Mouse (Mus musculus) liver, embryonic 13.5 days (tissue): ENCODE results near the gene Tnk2. TPM values are rescaled to one million over a fixed set of nuclear protein-coding genes. Genes with fewer than 3 reads are reported as not detected.

Experiments
- ATAC-seq: fragments of 200-750 bp; cut with Nextera tagmentation; 2 replicates; pipeline ENCODE4 v1.8.0; 2017; ENCODE audit warnings: low read depth, mild to moderate bottlenecking, moderate number of reproducible peaks, moderate library complexity
- DNase-seq: peaks from one replicate; pipeline ENCODE4 v3.0.0; 2022
- H3K27ac ChIP-seq: fragments of 300-500 bp; sonication (generic); 2 replicates; pipeline ENCODE4 v1.5.1; 2015; ENCODE audit warnings: moderate library complexity, mild to moderate bottlenecking, inconsistent platforms
- H3K27me3 ChIP-seq: fragments of 300-500 bp; sonication (generic); 2 replicates; pipeline ENCODE4 v1.6.1; 2015; ENCODE audit warnings: mild to moderate bottlenecking, inconsistent platforms
- H3K36me3 ChIP-seq: fragments of 300-500 bp; sonication (generic); 2 replicates; pipeline ENCODE4 v1.6.1; 2015; ENCODE audit warnings: mild to moderate bottlenecking, inconsistent platforms
- H3K4me1 ChIP-seq: fragments of 300-500 bp; sonication (generic); replicated peaks from 2 replicates; pipeline ENCODE4 v1.6.1; 2015; ENCODE audit warnings: inconsistent platforms
- H3K4me2 ChIP-seq: fragments of 300-500 bp; sonication (generic); 2 replicates; pipeline ENCODE4 v1.6.1; 2015; ENCODE audit warnings: inconsistent platforms, mild to moderate bottlenecking, moderate library complexity
- H3K4me3 ChIP-seq: fragments of 300-500 bp; sonication (generic); replicated peaks from 2 replicates; pipeline ENCODE4 v1.5.1; 2015; ENCODE audit warnings: mild to moderate bottlenecking, inconsistent platforms
- H3K9ac ChIP-seq: fragments of 300-500 bp; sonication (generic); 2 replicates; pipeline ENCODE4 v1.6.1; 2015; ENCODE audit warnings: mild to moderate bottlenecking, inconsistent platforms
- H3K9me3 ChIP-seq: fragments of 300-500 bp; sonication (generic); replicated peaks from 2 replicates; pipeline ENCODE4 v1.6.1; 2016; ENCODE audit warnings: inconsistent platforms
- WGBS: fragments of 180-500 bp; shearing (Covaris S2); methylation state at CpG from one replicate; pipeline ENCODE4 v1.1.7; 2015; ENCODE audit not compliant: insufficient replicate concordance; 5-methylcytosine and 5-hydroxymethylcytosine counted together
- polyA plus RNA-seq: library from polyadenylated mRNA; unstranded; fragments of >200 nt; fragmentation: Nextera tagmentation; extraction: Ambion mirVana; gene quantifications from 2 replicates; pipeline ENCODE4 v1.2.1, GENCODE M21; 2015

Gene Tnk2
- polyA plus RNA-seq, 1 experiment from 2014 or later: 4.9 TPM

DNA sequence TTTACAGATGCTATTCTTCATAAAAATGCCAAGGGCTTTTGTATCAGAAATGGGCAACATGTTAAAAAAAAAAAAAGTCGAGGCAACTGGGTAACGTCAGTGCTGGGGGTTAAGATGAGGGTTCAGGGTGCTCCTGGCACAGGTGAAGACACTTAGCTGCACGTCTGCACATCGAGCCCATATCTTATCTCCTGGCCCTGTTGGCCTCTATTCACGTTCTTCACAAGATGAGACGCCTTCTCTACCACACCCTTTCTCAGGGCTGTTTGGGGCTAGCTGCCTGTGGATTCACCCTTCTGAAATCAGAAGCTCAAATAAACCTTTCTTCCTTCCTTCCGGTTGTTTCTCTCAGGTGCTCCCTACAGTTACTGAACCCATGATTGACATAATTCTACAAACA is 79.5 kb downstream of the Tnk2 start:
- no peak overlapping the region for H3K4me3 ChIP-seq
- DNase-seq (no peak), ATAC-seq (no peak)
- no peaks in the 10 kb centered on the region for H3K27me3 ChIP-seq
- H3K9ac ChIP-seq: no peak overlapping the region
- H3K27ac ChIP-seq: no peak overlapping the region
- H3K36me3 ChIP-seq: no peaks in the 10 kb centered on the region
- 33% methylated on average over 7 of the region's 7 CpGs for WGBS
- H3K4me1 ChIP-seq: peaks cover 9% of the 10 kb centered on the region
- H3K9me3 ChIP-seq: no peaks in the 10 kb centered on the region
- no peak overlapping the region for H3K4me2 ChIP-seq

DNA sequence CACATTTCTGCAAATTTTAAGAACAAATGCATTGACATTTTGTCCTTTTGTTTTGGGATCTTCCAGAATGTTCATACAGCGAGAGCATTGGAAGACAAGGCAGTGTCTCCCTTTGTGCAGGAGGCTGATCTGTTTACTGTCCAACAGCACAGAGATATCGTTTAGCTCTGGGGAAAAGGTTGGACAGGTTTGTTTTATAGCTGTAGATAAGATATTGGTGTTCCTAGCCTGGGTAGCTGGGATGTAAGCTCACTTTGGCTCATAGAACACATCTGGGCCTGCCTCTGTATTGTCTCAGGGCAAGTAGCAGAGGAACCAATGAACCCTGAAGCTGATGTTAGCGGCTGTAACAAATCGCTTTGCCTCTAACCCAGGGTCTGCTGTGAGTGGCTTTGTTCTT is 80.1 kb downstream of the Tnk2 start:
- no peaks in the 10 kb centered on the region for H3K27me3 ChIP-seq
- no peak overlapping the region for H3K4me2 ChIP-seq
- H3K4me1 ChIP-seq: peaks cover 9% of the 10 kb centered on the region
- no peak overlapping the region for H3K4me3 ChIP-seq
- H3K9ac ChIP-seq: no peak overlapping the region
- H3K9me3 ChIP-seq: no peaks in the 10 kb centered on the region
- WGBS: 64% methylated on average over 4 of the region's 4 CpGs
- no peak overlapping the region for H3K27ac ChIP-seq
- DNase-seq: no peak
- no peak for ATAC-seq
- H3K36me3 ChIP-seq: no peaks in the 10 kb centered on the region

DNA sequence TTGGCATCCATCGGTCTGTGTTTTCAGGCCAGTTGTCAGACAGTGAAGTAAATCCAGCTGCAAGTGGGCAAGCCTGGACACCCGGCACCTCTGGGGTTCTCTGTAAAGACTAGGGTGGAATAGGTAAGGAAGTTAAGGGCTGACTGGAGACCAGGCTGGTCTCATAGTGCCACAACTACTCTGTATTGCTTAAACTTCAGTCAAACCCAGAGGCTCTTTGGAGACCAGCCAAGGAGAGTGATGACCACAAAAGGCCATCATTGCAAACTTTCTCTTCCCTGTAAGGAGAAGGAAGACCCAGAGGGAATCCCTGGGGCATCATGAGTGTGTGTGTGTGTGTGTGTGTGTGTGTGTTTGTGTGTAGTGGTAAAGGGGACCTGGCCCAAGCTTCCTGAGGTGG is 80.6 kb downstream of the Tnk2 start:
- H3K27ac ChIP-seq: no peak overlapping the region
- H3K4me2 ChIP-seq: no peak overlapping the region
- ATAC-seq: no peak
- peaks cover 9% of the 10 kb centered on the region for H3K4me1 ChIP-seq
- WGBS: 71% methylated on average over 2 of the region's 2 CpGs
- no peak for DNase-seq
- H3K9me3 ChIP-seq: no peaks in the 10 kb centered on the region
- no peak overlapping the region for H3K9ac ChIP-seq
- H3K27me3 ChIP-seq: no peaks in the 10 kb centered on the region
- H3K4me3 ChIP-seq: no peak overlapping the region
- no peaks in the 10 kb centered on the region for H3K36me3 ChIP-seq

DNA sequence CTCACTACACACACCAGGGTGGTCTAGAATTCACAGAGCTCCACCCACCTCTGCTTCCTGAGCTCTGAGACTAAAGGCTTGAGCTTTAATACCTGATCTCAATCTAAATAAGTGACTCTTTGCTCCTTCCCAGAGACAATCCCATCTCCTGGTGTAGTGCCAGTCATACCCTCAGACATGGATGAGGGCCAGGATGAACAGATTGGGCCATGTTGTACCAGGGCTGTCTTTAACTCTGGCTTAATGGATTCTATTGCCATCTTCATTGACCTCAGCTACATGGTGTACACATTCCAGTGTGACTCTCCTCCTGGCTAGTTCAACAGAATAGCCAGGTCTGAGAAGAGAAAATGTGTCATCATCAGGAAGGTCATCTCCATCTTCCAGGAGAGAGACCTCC is 82.8 kb downstream of the Tnk2 start:
- ATAC-seq (no peak), DNase-seq (no peak)
- Histone ChIP-seq H3K27ac (no peak overlapping the region), H3K36me3 (no peaks in the 10 kb centered on the region), H3K9me3 (no peaks in the 10 kb centered on the region), H3K4me3 (no peak overlapping the region), H3K27me3 (no peaks in the 10 kb centered on the region), H3K4me1 (peaks cover 9% of the 10 kb centered on the region), H3K4me2 (no peak overlapping the region), H3K9ac (no peak overlapping the region)

DNA sequence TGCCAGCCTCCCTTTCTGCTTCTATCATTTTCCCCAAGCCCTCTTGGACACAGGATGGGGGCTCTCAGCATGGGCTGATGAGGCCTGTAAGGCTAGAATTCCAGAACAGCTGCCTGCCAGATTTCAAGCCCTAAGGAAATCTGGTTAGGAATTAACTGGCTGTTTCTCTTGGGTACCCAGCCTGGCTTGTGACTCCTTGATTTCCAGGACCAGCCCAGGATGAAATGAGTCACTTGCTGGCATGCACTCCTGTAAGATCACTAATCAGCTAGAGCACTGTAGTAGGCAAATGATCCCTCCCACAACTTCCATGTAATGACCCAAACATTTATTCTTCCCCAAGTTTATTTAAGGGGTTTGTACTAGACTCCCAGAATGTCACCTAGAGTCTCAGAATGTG is 84.6 kb downstream of the Tnk2 start:
- Histone ChIP-seq H3K9me3 (no peaks in the 10 kb centered on the region), H3K27ac (no peak overlapping the region), H3K27me3 (0 out of 2 replicates have a peak, but pooled peaks cover 3% of the 10 kb centered on the region), H3K36me3 (no peaks in the 10 kb centered on the region), H3K4me3 (no peak overlapping the region), H3K9ac (no peak overlapping the region), H3K4me1 (peaks cover 6% of the 10 kb centered on the region), H3K4me2 (no peak overlapping the region)
- no peak for ATAC-seq
- DNase-seq: no peak

DNA sequence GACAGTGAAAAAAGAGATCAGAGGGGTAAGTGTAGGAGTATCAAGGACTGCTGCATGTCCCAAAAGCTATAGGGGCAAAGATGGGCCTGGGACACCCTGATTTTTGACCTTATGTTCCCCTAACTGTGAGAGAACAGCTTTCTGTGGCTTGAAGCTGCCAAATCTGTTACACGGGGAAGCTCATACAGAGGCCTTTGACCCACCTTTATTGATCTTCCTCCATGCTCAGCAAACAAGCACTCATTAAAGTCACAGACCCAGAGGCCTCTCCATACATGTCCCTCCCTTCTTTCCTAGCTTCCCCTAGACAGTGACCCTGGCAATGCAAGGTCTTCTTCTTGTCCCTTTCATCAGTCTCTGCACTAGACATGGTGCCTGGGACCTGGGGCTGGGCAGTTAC is 85.1 kb downstream of the Tnk2 start:
- 36% methylated on average over 1 of the region's 1 CpGs for WGBS
- DNase-seq (no peak), ATAC-seq (peak; percentile 31; the same call in 1 of the 2 replicates)
- no peaks in the 10 kb centered on the region for H3K9me3 ChIP-seq
- H3K4me1 ChIP-seq: peaks cover under 1% of the 10 kb centered on the region
- no peak overlapping the region for H3K4me2 ChIP-seq
- H3K27ac ChIP-seq: no peak overlapping the region
- H3K36me3 ChIP-seq: no peaks in the 10 kb centered on the region
- 0 out of 2 replicates have a peak, but pooled peaks cover 3% of the 10 kb centered on the region for H3K27me3 ChIP-seq
- no peak overlapping the region for H3K9ac ChIP-seq
- no peak overlapping the region for H3K4me3 ChIP-seq

Other genes with a start within 250 kb of the Tnk2 start
- not detected in 2 replicates for gene Tm4sf19, start 243.4 kb upstream of the Tnk2 start, polyA plus RNA-seq
- gene Tctex1d2, start 224.2 kb upstream of the Tnk2 start, polyA plus RNA-seq: 7.2 and 7.3 TPM in 2 replicates
- 38.6 and 42.0 TPM in 2 replicates for gene Pcyt1a, start 213.0 kb upstream of the Tnk2 start, polyA plus RNA-seq
- 0.65 and 0.71 TPM in 2 replicates for gene Slc51a, start 156.0 kb upstream of the Tnk2 start, polyA plus RNA-seq
- not detected in 2 replicates for gene Zdhhc19, start 147.6 kb upstream of the Tnk2 start, polyA plus RNA-seq
- 262 and 322 TPM in 2 replicates for gene Tfrc, start 35.0 kb upstream of the Tnk2 start, polyA plus RNA-seq
- 0.54 and 0.67 TPM in 2 replicates for gene Muc4, start 92.0 kb downstream of the Tnk2 start, polyA plus RNA-seq
- gene Muc20, start 153.6 kb downstream of the Tnk2 start, polyA plus RNA-seq: 0.05 TPM in 1 of 2 replicates, not detected in the other
- gene Smbd1, start 166.6 kb downstream of the Tnk2 start, polyA plus RNA-seq: not detected in 2 replicates
- 34.0 and 42.4 TPM in 2 replicates for gene Fyttd1, start 233.6 kb downstream of the Tnk2 start, polyA plus RNA-seq
- gene Rubcn, start 233.9 kb downstream of the Tnk2 start, polyA plus RNA-seq: 4.3 and 5.2 TPM in 2 replicates